Mouse (Mus musculus): ENCODE data around the gene Ces1e.

DNA sequence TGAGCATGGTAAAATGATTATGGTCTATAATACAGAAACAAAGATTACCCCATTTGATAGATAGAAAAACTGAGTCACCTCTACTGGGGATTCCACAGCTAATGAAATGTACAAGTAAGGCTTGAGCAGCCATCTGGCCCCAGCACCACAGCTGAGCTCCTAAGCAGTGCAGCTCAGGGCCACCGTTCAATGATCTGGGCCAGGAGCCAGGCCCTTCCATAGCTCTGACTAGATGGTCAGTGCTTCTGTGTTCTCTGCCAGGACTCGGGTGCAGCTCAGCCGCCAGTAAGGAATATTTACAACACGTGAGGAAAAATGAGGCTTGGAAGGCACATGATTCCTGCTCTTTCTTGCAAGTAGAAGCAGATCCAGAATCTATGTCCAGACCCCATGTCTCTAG lies 43.3 kb upstream of the Ces1e start:
- TF ChIP-seq CTCF (conservative IDR thresholded peaks at IDR 0.05 in 1 of 2, IDR thresholded peaks at IDR 0.05 in 1 of 2; ENCODE audit: low read depth in 2 of 2, low read length in 2 of 2) = no peak
- no peak for TF ChIP-seq POLR2A (IDR thresholded peaks at IDR 0.05; ENCODE audit: low read depth, low read length)

Data from CH12.LX (cell line).